Mouse (Mus musculus) midbrain, postnatal 0 days (tissue): ENCODE measurements at regions not wholly inside any gene's neighbourhood (a gene's known extent, or its start where the extent isn't known, plus 50 kb on each side); places are given as distances from the start of the nearest gene placed in this dataset.
"Not testable (repeated sequence)": the region's sequence is repeated elsewhere in the genome, so short reads cannot be mapped to it uniquely, and the experiment has no call there.

Experiments used
- ATAC-seq: fragments of 200-750 bp; cut with Nextera tagmentation; 2 replicates; pipeline ENCODE4 v1.8.0; 2017; ENCODE audit warnings: moderate number of reproducible peaks, mild to moderate bottlenecking, moderate TSS enrichment, moderate library complexity; ENCODE audit not compliant: low FRiP score
- DNase-seq: peaks from one replicate; pipeline ENCODE4 v3.0.0-alpha.2; 2015; ENCODE audit warnings: low spot score
- H3K27ac ChIP-seq: fragments of 300-500 bp; sonication (generic); 2 replicates; pipeline ENCODE4 v1.5.1; 2014; ENCODE audit warnings: low read depth, mild to moderate bottlenecking, low read length, mixed read lengths
- H3K27me3 ChIP-seq: fragments of 300-500 bp; sonication (generic); 2 replicates; pipeline ENCODE4 v1.6.1; 2014; ENCODE audit warnings: low read length, control low read depth, mixed read lengths; ENCODE audit not compliant: insufficient read depth
- H3K36me3 ChIP-seq: fragments of 300-500 bp; sonication (generic); 2 replicates; pipeline ENCODE4 v1.6.1; 2014; ENCODE audit warnings: low read length, control low read depth, mixed read lengths; ENCODE audit not compliant: insufficient read depth
- H3K4me1 ChIP-seq: fragments of 300-500 bp; sonication (generic); 2 replicates; pipeline ENCODE4 v1.6.1; 2014; ENCODE audit warnings: mild to moderate bottlenecking, control low read depth, antibody characterized with exemption, low read length, mixed read lengths; ENCODE audit not compliant: insufficient read depth
- H3K4me2 ChIP-seq: fragments of 300-500 bp; sonication (generic); 2 replicates; pipeline ENCODE4 v1.6.1; 2014; ENCODE audit warnings: low read depth, mild to moderate bottlenecking, low read length, mixed read lengths; ENCODE audit not compliant: poor library complexity, severe bottlenecking
- H3K4me3 ChIP-seq: fragments of 300-500 bp; sonication (generic); 2 replicates; pipeline ENCODE4 v1.5.1; 2014; ENCODE audit warnings: low read depth, mild to moderate bottlenecking, low read length, moderate library complexity
- H3K9ac ChIP-seq: fragments of 300-500 bp; sonication (generic); replicated peaks from 2 replicates; pipeline ENCODE4 v1.6.1; 2014; ENCODE audit warnings: mild to moderate bottlenecking, low read length, moderate library complexity, mixed read lengths; ENCODE audit not compliant: poor library complexity, severe bottlenecking
- H3K9me3 ChIP-seq: fragments of 300-500 bp; sonication (generic); 2 replicates; pipeline ENCODE4 v1.6.1; 2016; ENCODE audit warnings: low read length, control low read depth
- CTCF ChIP-seq: IDR thresholded peaks from 2 replicates; pipeline ENCODE4 v1.5.1; 2016; ENCODE audit warnings: antibody characterized with exemption, mild to moderate bottlenecking
- WGBS: fragments of 180-500 bp; shearing (Covaris S2); extraction: QIAGEN DNeasy Blood & Tissue Kit; methylation state at CpG from one replicate; pipeline ENCODE4 v1.1.7; 2014; 5-methylcytosine and 5-hydroxymethylcytosine counted together

- no peaks in the 10 kb centered on the region for H3K9me3 ChIP-seq
- H3K36me3 ChIP-seq: no peaks in the 10 kb centered on the region
- H3K4me1 ChIP-seq: no peaks in the 10 kb centered on the region
- no peak overlapping the region for H3K4me3 ChIP-seq
- H3K27me3 ChIP-seq: no peaks in the 10 kb centered on the region
- H3K9ac ChIP-seq: no peak overlapping the region
- H3K4me2 ChIP-seq: no peak overlapping the region
- TF ChIP-seq CTCF: no peak
- 67% methylated on average over 6 of the region's 6 CpGs for WGBS
- ATAC-seq (no peak), DNase-seq (no peak)
- H3K27ac ChIP-seq: no peak overlapping the region
These were observed 50.2 kb upstream of the Agps start for GRCm38 (mm10) chr2:75781781-75782211.

GRCm38 (mm10) chr2:75781078-75781477 lies 50.9 kb upstream of the Agps start:
- Histone ChIP-seq H3K4me2 (no peak overlapping the region), H3K27me3 (no peaks in the 10 kb centered on the region), H3K27ac (no peak overlapping the region), H3K4me3 (no peak overlapping the region), H3K9ac (no peak overlapping the region), H3K9me3 (no peaks in the 10 kb centered on the region), H3K4me1 (no peaks in the 10 kb centered on the region), H3K36me3 (no peaks in the 10 kb centered on the region)
- TF ChIP-seq CTCF: peak; percentile 83
- ATAC-seq (peak; percentile 38; the same call in 1 of the 2 replicates), DNase-seq (peak; percentile 66)
- 0% methylated on average over 3 of the region's 3 CpGs for WGBS

GRCm38 (mm10) chr2:75778628-75779027 lies 53.3 kb upstream of the Agps start:
- H3K9me3 ChIP-seq, H3K4me1 ChIP-seq, H3K36me3 ChIP-seq, H3K9ac ChIP-seq, H3K4me2 ChIP-seq, ATAC-seq, H3K27ac ChIP-seq, H3K27me3 ChIP-seq, H3K4me3 ChIP-seq, DNase-seq: not testable (repeated sequence)
- 93% methylated on average over 3 of the region's 3 CpGs for WGBS

- TF ChIP-seq CTCF: no peak
- H3K4me2 ChIP-seq: peak overlapping the region; percentile 10; the same call in 1 of the 2 replicates
These were observed 54.9 kb upstream of the Agps start for GRCm38 (mm10) chr2:75777040-75777451.

GRCm38 (mm10) chr2:75776533-75776932 lies 55.4 kb upstream of the Agps start:
- Histone ChIP-seq H3K4me2 (peak overlapping the region; percentile 10; the same call in 1 of the 2 replicates), H3K4me3 (no peak overlapping the region), H3K36me3 (no peaks in the 10 kb centered on the region), H3K9ac (no peak overlapping the region), H3K27me3 (no peaks in the 10 kb centered on the region), H3K27ac (no peak overlapping the region), H3K4me1 (no peaks in the 10 kb centered on the region), H3K9me3 (no peaks in the 10 kb centered on the region)
- DNase-seq: no peak
- no peak for ATAC-seq
- WGBS: 33% methylated on average over 12 of the region's 12 CpGs
- no peak for TF ChIP-seq CTCF

More at GRCm38 (mm10) chr2:75777040-75777451, 54.9 kb upstream of the Agps start:
- Histone ChIP-seq H3K27ac (no peak overlapping the region), H3K9ac (no peak overlapping the region), H3K4me3 (no peak overlapping the region), H3K4me1 (no peaks in the 10 kb centered on the region), H3K36me3 (no peaks in the 10 kb centered on the region), H3K9me3 (no peaks in the 10 kb centered on the region), H3K27me3 (no peaks in the 10 kb centered on the region)
- WGBS: 12% methylated on average over 5 of the region's 6 CpGs
- DNase-seq (no peak), ATAC-seq (no peak)

- H3K27me3 ChIP-seq: no peaks in the 10 kb centered on the region
- no peak overlapping the region for H3K4me2 ChIP-seq
- no peak for TF ChIP-seq CTCF
- no peaks in the 10 kb centered on the region for H3K9me3 ChIP-seq
- no peak for ATAC-seq
- WGBS: 73% methylated on average over 1 of the region's 1 CpGs
- H3K27ac ChIP-seq: no peak overlapping the region
- H3K36me3 ChIP-seq: no peaks in the 10 kb centered on the region
- H3K9ac ChIP-seq: no peak overlapping the region
- H3K4me1 ChIP-seq: no peaks in the 10 kb centered on the region
- H3K4me3 ChIP-seq: no peak overlapping the region
- no peak for DNase-seq
These were observed 56.8 kb upstream of the Agps start for GRCm38 (mm10) chr2:75775217-75775616.
